Mouse (Mus musculus) G1E (cell line): Measurements from ENCODE around the gene Chst10. TPM values are rescaled to one million over a fixed set of nuclear protein-coding genes. Genes with fewer than 3 reads are reported as not detected.

Experiments
- ATAC-seq: 2 replicates; pipeline ENCODE4 v1.8.0; 2016; ENCODE audit warnings: mild to moderate bottlenecking; ENCODE audit not compliant: insufficient number of reproducible peaks, poor library complexity, low FRiP score, severe bottlenecking; ENCODE audit errors: extremely low read depth
- DNase-seq: peaks from one replicate; pipeline ENCODE4 v3.0.0; 2012; ENCODE audit warnings: low spot score
- H3K27me3 ChIP-seq: 2 replicates; pipeline ENCODE4 v1.6.1; 2012; ENCODE audit warnings: mild to moderate bottlenecking, low read length, inconsistent platforms; ENCODE audit not compliant: insufficient read depth
- H3K36me3 ChIP-seq: replicated peaks from 2 replicates; pipeline ENCODE3; 2012; ENCODE audit warnings: mild to moderate bottlenecking, inconsistent platforms
- H3K4me1 ChIP-seq: 2 replicates; pipeline ENCODE4 v1.6.1; 2012; ENCODE audit warnings: low read depth, low read length, inconsistent platforms, mixed read lengths; ENCODE audit not compliant: insufficient read depth
- H3K4me3 ChIP-seq: 2 replicates; pipeline ENCODE4 v1.5.1; 2012; ENCODE audit warnings: low read depth, mild to moderate bottlenecking, inconsistent platforms, low read length, moderate library complexity, mixed read lengths
- H3K9me3 ChIP-seq: replicated peaks from 2 replicates; pipeline ENCODE4 v1.6.1; 2012; ENCODE audit warnings: inconsistent platforms
- CTCF ChIP-seq: IDR thresholded peaks from 2 replicates; pipeline ENCODE4 v1.5.1; 2012; ENCODE audit warnings: low read depth, low read length, inconsistent platforms, mixed read lengths
- GATA1 ChIP-seq: IDR thresholded peaks from 2 replicates; pipeline ENCODE4 v1.6.1; 2012; ENCODE audit warnings: borderline replicate concordance, low read length, inconsistent platforms, mixed read lengths
- GATA2 ChIP-seq: IDR thresholded peaks from 2 replicates; pipeline ENCODE4 v1.6.1; 2012; ENCODE audit warnings: low read depth, low read length, inconsistent platforms, borderline replicate concordance
- POLR2AphosphoS5 ChIP-seq: IDR thresholded peaks from 2 replicates; pipeline ENCODE4 v1.6.1; 2012; ENCODE audit warnings: low read depth, low read length, inconsistent platforms; ENCODE audit not compliant: insufficient replicate concordance
- TAL1 ChIP-seq: conservative IDR thresholded peaks from 2 replicates; pipeline ENCODE4 v1.6.1; 2012; ENCODE audit warnings: low read depth, low read length, inconsistent platforms, mixed read lengths
- polyA plus RNA-seq: library from polyadenylated mRNA; stranded (reverse); fragments of >175 nt; gene quantifications from 2 replicates; pipeline ENCODE4 v1.2.3, GENCODE M21; 2012
- total RNA-seq, 2 experiments: library from RNA; stranded (forward) in 1 of 2; stranded (reverse) in 1 of 2; fragments of 200-1000 nt in 1 of 2; fragments of >200 nt in 1 of 2; fragmentation: Nextera tagmentation in 1 of 2; gene quantifications; 2 replicates each; pipeline ENCODE4 v1.2.3; 2014 to 2017

Gene Chst10
- total and polyA plus RNA-seq, 3 experiments: 19.7 to 124 (median 45.6) TPM

GRCm38 (mm10) chr1:38887011-38887410, 10.9 kb downstream of the Chst10 start:
- Histone ChIP-seq H3K36me3 (peaks cover 69% of the 10 kb centered on the region), H3K27me3 (no peaks in the 10 kb centered on the region)

GRCm38 (mm10) chr1:38886602-38887001, 11.4 kb downstream of the Chst10 start:
- TF ChIP-seq POLR2AphosphoS5: no peak
- no peak for TF ChIP-seq CTCF
- no peak for TF ChIP-seq TAL1
- TF ChIP-seq GATA2: no peak
- no peak for TF ChIP-seq GATA1
- ATAC-seq: no peak
- Histone ChIP-seq H3K4me1 (peaks cover 90% of the 10 kb centered on the region), H3K27me3 (no peaks in the 10 kb centered on the region), H3K36me3 (peaks cover 65% of the 10 kb centered on the region), H3K9me3 (no peaks in the 10 kb centered on the region), H3K4me3 (peak overlapping the region; percentile 57; the same call in 1 of the 2 replicates)
- no peak for DNase-seq

More at GRCm38 (mm10) chr1:38887011-38887410, 10.9 kb downstream of the Chst10 start:
- Histone ChIP-seq H3K4me1 (peaks cover 95% of the 10 kb centered on the region), H3K9me3 (no peaks in the 10 kb centered on the region), H3K4me3 (peak overlapping the region; percentile 57; the same call in 1 of the 2 replicates)
- no peak for TF ChIP-seq POLR2AphosphoS5
- TF ChIP-seq GATA1: no peak
- TF ChIP-seq GATA2: no peak
- TF ChIP-seq CTCF: no peak
- peak; percentile 27; the same call in 1 of the 2 replicates for TF ChIP-seq TAL1
- no peak for DNase-seq
- ATAC-seq: 0 out of 2 replicates have a peak, but pooled peaks have one; percentile 2

- no peak for ATAC-seq
- no peaks in the 10 kb centered on the region for H3K27me3 ChIP-seq
- H3K4me3 ChIP-seq: peak overlapping the region; percentile 25; the same call in 1 of the 2 replicates
- no peaks in the 10 kb centered on the region for H3K9me3 ChIP-seq
- no peak for DNase-seq
- no peak for TF ChIP-seq CTCF
- H3K4me1 ChIP-seq: peaks cover 90% of the 10 kb centered on the region
- peaks cover 60% of the 10 kb centered on the region for H3K36me3 ChIP-seq
These were observed 12.0 kb downstream of the Chst10 start for GRCm38 (mm10) chr1:38885956-38886355.

- Histone ChIP-seq H3K4me3 (peak overlapping the region; percentile 2; the same call in 1 of the 2 replicates), H3K27me3 (no peaks in the 10 kb centered on the region), H3K9me3 (peaks cover 3% of the 10 kb centered on the region; the same call in 1 of the 2 replicates), H3K4me1 (peaks cover 76% of the 10 kb centered on the region), H3K36me3 (peaks cover 47% of the 10 kb centered on the region)
- DNase-seq (no peak), ATAC-seq (peak; percentile 43)
- no peak for TF ChIP-seq GATA2
- no peak for TF ChIP-seq POLR2AphosphoS5
- no peak for TF ChIP-seq GATA1
- no peak for TF ChIP-seq TAL1
- TF ChIP-seq CTCF: no peak
These were observed 14.2 kb downstream of the Chst10 start for GRCm38 (mm10) chr1:38883766-38884165.

GRCm38 (mm10) chr1:38882746-38883145, 15.2 kb downstream of the Chst10 start:
- no peak overlapping the region for H3K4me3 ChIP-seq
- no peak for DNase-seq
- H3K4me1 ChIP-seq: peaks cover 67% of the 10 kb centered on the region
- no peak for ATAC-seq
- TF ChIP-seq POLR2AphosphoS5: no peak
- no peak for TF ChIP-seq GATA2
- no peak for TF ChIP-seq TAL1
- no peak for TF ChIP-seq GATA1
- TF ChIP-seq CTCF: no peak
- H3K36me3 ChIP-seq: peaks cover 46% of the 10 kb centered on the region
- H3K9me3 ChIP-seq: peaks cover 3% of the 10 kb centered on the region; the same call in 1 of the 2 replicates
- H3K27me3 ChIP-seq: no peaks in the 10 kb centered on the region

- Histone ChIP-seq H3K4me3 (no peak overlapping the region), H3K36me3 (peaks cover 53% of the 10 kb centered on the region), H3K9me3 (peaks cover 3% of the 10 kb centered on the region; the same call in 1 of the 2 replicates), H3K27me3 (no peaks in the 10 kb centered on the region), H3K4me1 (peaks cover 64% of the 10 kb centered on the region)
- peak; percentile 57 for DNase-seq
- peak; percentile 93 for ATAC-seq
- no peak for TF ChIP-seq GATA2
- peak; percentile 81 for TF ChIP-seq TAL1
These were observed 16.6 kb downstream of the Chst10 start for GRCm38 (mm10) chr1:38881366-38881765.
